Mouse (Mus musculus): ENCODE results near the gene Fcnb. TPM values are rescaled to one million over a fixed set of nuclear protein-coding genes. Genes with fewer than 3 reads are reported as not detected.

The Fcnb gene
- total RNA-seq, 2 experiments from 2014 or later, result not detected

DNA sequence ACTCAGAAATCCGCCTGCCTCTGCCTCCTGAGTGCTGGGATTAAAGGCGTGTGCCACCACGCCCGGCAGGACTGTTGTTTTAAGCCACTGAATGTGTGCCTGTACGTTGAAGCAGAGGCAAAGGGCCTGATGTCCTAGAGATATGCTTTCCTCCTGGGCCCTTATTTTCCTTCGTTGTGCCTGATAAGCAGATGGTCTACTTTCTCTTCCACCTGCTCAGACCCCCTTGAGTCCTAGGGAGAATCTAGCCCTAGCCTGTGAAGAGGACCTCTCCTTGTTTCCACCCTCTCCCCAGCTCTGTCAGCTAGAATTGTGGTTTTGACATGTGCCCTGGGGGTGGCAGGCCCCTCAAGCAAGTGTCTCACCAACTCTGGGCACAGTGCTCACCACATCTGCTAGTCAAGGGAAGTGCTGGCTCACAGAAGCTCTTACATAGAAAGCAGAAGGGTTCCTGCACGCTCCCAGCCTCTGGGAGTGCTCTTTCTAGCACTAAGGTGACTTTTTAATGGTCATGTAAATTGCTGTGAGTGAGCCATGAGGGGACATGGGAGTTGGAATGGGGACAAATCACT is 9.0 kb downstream of the Fcnb start:
- no peak for DNase-seq

DNA sequence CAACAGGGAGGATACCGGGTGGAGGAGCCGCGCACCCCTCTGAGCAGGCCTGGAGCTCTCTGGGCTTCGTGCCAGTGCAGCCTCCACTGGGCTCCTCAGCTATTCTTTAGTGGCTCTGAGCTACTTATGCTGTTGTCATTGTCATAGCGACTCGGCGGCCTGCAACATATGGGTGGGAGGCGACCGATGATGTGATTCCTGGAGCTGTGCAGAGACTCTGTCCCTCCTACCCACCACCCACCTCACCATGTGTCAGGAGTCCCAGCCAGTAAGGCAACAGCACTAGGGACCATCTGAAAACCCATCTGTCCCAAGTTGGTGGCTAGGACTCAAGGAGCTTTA is 16.2 kb downstream of the Fcnb start:
- DNase-seq, result peak; percentile 43

DNA sequence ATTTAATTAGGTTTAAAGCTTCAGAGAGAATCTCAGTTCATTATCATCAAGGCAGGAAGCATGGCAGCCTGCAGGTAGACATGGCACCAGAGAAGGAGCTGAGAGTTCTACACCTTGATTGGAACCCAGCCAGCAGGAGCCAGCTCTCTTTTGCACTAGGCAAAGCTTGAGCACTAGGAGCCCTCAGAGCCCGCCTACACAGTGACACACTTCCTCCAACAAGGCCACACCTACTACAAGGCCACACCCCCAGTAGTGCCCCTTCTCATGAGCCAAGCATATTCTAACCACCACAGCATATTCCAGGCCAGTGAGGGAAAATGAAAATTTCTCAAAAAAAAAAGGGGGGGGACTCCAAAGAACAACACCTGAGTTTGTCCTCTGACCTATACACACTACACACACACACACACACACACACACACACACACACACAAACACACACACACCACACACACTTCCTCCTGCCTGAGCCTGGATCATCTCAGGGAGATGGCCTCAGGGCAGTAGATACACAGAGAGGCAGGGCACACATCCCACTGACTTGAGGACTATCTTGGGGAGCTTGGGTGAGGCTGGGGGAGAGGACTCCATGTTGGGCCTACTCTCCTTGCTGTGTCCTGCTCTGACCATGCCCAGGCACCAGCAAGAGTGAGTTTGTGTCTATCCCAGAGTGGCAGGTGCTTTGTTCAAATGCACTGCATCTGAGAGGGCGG is 16.7 kb downstream of the Fcnb start:
- no peak for DNase-seq

DNA sequence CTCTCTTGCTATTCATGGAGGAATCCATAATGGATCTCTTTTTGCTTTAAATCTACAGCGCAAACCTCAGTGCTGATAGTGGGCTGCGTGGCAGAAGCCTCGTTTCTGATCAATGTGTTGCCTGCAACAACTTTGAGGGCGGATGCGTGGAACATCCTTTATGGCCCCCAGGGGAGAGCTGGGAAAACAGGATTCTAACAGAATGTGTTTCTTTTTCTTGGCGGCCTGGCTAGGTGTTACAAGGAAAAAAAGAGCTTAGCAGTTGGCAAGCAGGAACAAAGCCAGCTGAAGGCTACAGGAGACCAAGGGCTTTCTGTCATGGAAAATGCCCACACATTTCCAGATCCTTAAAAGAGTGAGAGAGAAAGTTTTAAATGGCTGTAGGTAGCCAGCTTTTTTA is 17.5 kb downstream of the Fcnb start:
- DNase-seq, result peak; percentile 19

DNA sequence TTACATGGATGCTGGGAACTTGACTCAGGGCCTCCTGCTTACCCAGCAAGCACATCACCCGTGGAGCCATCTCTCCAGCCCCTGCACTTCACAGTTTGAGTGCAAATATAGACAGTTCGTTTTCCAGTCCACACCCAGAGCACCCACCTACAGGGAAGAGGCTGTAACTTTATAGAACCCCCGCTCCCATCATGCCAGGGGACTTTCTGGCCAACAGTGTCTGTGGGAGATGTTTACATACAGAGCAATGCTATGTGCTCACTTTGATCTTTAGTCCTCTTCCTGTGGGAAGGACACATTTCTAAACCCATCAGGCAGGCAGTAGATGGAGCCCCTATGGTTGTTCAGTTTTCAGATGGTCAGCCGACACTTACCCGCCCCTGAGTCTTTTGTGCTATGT is 18.0 kb downstream of the Fcnb start:
- no peak for DNase-seq

GRCm38 (mm10) chr2:28065081-28065651 is 19.5 kb downstream of the Fcnb start:
- no peak for DNase-seq

DNA sequence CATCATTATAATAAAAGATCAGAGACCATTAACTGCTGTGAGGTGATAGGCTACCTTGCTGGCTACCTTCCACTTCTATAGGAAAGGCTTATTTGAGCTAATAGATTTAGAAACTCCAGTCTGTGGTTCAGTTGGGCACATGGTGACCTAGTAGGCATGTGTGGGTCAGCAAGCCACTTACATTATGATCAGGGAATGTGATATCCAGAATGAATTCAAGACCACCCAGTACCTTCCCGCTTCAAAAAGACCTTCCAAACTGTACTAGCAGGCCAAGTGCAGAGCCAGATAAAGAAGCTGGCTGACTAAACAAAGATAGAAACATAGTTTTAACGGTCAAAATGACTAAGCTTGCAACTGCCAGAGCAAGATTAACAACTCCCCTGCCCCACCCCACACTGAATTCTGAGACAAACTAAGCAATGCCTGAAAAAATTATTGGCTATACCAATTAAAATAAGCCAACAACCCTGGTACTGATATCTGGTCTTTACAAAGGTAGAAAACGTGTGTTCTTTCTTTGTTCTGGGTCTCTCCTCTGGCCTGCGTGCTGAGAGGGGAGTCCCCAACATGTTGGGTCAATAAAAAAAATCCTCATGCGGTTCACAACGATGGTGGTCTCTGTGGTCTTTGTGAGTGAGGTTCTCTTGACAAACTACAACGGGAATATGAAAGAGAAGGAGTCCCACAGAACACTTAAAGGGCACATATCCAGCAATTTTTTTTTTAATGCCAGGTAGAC is 20.2 kb downstream of the Fcnb start:
- no peak for DNase-seq

DNA sequence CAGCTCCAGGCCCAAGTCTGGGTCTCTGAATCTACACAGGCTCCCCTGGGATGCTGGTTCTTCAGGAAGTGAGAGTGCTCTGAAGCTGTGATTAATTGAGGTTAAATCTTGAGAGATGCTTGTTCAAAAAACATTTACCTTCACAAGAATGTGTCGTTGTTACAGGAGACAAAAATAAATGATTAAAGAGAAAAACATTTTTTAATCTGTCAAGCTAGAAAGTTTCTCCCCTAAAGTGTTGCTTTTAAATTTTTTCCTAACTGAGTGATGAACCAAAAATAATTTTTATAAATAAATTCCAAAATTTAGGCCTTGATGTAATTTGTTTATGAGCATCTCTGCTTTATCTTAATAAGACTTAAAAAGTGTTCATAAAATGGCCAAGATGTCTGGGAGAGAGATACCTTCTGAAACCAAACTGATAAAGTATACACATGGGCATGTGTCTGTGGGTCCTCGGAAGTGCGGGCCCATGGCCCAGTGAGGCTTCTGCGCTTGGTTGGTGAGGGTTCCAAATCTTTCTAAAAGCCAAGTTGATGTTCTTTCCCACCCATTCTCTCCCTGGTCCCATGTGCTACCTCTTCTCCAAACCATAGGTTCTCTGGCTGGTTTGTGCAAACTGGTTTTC is 20.9 kb downstream of the Fcnb start:
- DNase-seq, result no peak

DNA sequence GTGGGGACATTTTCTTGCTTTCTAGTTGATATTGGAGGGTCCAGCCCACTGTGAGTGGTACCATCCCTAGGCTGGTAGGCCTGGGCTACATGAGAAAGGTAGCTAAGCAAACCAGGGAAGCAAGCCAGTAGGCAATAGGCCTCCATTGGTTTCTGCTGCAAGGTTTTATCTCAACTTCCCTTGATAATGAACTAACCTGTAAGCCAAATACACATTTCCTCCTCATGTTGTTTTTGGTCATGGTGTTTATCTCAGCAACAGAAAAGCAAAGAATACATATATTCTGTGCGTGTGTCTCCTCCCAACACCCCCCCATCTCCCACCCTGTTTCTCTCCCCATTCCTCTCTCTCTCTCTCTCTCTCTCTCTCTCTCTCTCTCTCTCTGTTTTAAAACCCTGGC is 24.8 kb downstream of the Fcnb start:
- no peak for DNase-seq

DNA sequence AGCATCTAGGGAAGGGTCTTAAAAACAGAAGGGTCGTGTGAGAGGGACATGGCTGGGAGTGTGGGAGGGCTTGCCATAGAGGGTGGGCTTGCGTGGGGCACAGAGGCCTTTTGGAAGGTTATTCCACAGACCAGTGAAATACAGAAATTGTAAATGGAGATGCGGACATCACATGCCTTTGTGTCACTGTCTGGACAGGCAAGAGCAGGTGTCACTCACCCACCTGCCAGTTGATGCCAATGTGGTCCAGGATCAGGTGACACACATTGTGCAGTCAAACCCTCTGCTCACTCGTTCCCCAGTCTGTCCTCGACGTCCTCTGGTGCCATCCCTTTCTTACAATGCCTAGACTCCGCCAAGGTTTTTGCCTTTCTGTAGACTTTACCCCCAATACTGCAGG is 37.6 kb downstream of the Fcnb start:
- DNase-seq, result no peak

- no peak for DNase-seq
Measured at GRCm38 (mm10) chr2:28046311-28046710, 38.4 kb downstream of the Fcnb start.

GRCm38 (mm10) chr2:28044920-28045598 is 39.6 kb downstream of the Fcnb start:
- no peak for DNase-seq

DNA sequence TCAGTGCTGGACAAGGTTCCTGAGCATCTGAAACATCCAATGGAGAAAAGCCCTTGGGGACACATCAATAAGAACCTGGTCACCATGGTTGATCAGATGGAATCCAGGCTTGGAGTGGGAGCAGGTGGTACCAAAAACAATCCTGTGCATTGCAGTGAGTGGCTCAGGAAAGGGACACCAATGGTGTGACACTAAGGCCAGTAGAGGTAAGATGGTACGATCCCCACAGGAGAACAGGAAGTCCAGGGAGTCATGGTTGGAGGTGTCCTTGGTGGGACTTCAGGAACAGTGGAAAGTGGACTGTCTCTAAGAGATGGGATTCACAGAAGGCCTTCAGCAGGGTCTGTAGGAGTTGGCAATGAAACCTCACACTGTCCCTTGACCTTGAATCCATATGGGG is 44.2 kb downstream of the Fcnb start:
- DNase-seq, result no peak

DNA sequence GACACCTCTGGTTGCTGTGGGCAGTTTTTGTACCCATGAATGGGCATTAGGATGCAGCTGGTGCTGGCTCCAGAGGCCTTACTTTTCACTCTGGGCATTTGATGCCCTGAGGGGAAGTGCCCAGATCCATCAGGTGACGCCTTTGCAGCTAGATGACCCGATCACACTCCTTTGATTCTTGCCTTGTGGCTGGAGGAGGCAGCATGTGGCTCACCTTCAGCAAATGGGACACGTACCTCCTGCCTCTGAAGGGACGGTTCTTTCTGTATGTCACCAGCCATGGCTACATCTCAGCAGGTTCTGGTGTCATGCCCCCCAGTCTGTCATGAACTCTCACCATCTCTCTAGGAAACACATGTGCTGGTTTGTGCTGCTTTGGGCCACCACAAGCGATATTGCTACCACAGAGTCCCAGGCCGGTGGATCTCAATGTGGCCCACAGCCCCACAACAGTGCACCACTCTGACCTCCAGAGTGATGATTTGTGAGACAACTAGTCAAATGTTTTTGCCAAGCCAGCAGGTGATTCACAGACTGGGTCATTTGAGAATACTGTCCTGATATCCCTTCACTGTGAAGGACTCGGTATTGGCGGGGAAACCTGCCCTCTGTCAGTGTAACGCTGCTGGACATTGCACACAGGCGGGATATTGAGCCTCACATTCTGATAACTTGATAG is 44.9 kb downstream of the Fcnb start:
- DNase-seq, result no peak

DNA sequence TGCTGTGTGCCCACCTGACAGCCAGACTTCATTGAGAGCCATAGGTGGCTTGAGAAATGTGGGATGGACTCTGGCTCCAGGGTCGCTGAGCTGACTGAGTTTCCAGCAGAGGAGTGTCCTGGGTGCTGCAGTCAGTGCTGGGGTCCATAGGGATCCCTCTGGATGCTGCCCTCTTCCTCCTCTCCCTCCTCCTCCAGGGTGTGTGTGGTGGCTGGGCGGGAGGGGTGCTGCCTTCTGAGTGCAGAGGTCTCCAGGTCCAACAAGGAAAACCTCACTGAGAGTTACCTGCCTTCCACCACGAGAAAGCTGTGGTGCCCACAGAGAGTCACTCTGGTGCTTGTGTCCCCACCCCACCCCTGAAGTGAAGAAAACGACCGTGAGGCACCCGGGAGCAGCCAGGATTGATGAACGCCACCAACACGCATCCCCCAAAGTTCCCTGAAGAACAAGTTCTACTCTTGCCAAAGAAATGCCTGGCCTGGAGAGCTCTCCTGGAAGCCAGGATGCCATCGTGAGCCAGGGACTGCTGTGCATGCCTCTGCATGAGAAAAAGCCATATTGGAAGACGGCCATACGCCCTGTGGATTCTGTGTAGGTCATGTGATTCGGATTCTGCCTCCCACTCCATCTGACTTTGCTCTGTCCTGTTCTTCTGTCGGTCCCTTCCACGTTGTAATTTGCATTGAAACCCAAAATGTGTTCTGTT is 46.1 kb downstream of the Fcnb start:
- DNase-seq, result peak; percentile 25

- DNase-seq, result peak; percentile 51
Measured at GRCm38 (mm10) chr2:28037505-28038390, 46.9 kb downstream of the Fcnb start.

DNA sequence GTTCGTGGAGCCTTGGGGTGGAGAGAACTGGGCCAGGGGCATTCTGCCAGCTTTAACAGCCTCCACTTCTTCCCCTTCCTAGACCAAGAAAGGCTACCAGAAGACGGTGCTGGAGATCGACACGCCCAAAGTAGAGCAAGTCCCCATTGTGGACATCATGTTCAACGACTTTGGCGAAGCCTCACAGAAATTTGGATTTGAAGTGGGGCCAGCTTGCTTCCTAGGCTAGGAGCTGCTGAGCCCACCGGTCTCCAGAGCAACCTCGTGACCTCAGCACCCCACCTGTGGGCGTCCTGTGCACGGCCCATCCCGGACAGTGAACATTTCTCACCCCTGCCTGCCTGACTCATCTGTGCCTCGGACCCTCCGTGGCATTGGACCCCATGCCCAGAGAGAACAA is 47.9 kb downstream of the Fcnb start:
- no peak for DNase-seq

GRCm38 (mm10) chr2:28034011-28034710 is 50.5 kb downstream of the Fcnb start:
- DNase-seq, result no peak

- no peak for DNase-seq
Measured at GRCm38 (mm10) chr2:28032469-28032868, 52.2 kb downstream of the Fcnb start.

DNA sequence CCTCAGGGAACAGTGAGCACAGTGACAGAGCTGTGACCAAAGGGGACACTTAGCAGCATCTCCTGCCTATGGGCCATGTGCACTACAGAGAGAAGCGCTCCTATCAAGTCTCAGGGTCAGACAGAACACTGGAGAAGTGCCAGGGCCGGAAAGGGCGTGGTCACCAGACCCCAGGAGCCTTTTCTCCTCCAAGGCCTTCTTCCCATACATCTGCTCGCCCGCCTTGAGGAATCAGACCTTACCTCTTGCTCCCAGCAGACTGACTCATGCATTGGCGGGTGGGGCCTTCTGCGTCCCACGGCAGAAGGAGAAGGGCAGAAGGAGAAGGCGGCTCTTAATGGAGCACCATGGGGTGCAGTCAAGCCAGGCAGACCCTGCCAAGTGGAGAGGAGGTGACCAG is 52.8 kb downstream of the Fcnb start:
- DNase-seq, result no peak
